Mouse (Mus musculus) common myeloid progenitor, adult 5-6 weeks (primary cell): ENCODE results near the gene Crcp. TPM values are rescaled to one million over a fixed set of nuclear protein-coding genes. Genes with fewer than 3 reads are reported as not detected.

Source experiments
- ATAC-seq: replicated peaks from 2 replicates; pipeline ENCODE4 v1.8.0; 2016; ENCODE audit warnings: low read depth, mild to moderate bottlenecking, moderate TSS enrichment, inconsistent platforms; ENCODE audit not compliant: poor library complexity, severe bottlenecking
- total RNA-seq: library from RNA; stranded (forward); fragments of 200-1000, 187-1606 nt; gene quantifications from 2 replicates; pipeline ENCODE4 v1.2.3, GENCODE M21; 2017

Gene Crcp
- total RNA-seq, 1 experiment from 2014 or later = 40.0 TPM

- ATAC-seq = no peak
These were observed 23.4 kb downstream of the Crcp start for GRCm38 (mm10) chr5:130052510-130052909.

DNA sequence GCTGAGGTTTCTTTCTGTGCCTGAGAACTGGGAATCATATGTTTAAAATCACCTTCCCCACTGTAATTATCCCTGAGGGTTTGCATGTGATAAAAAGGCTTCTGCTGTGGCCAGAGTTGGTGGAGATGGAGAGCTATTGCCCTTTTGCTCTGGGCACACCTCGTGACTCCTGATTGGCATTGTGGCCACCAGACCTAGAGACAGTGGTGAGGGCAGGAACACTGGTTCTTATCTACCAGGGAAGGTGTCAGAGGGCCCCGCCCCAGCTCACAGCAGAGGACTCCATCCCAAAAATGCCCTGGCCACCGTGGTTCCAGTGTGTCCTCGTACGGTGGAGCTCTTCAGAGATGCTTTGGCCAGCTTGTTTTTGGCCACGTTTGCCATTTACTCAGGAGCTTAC, 23.9 kb downstream of the Crcp start:
- ATAC-seq = no peak

DNA sequence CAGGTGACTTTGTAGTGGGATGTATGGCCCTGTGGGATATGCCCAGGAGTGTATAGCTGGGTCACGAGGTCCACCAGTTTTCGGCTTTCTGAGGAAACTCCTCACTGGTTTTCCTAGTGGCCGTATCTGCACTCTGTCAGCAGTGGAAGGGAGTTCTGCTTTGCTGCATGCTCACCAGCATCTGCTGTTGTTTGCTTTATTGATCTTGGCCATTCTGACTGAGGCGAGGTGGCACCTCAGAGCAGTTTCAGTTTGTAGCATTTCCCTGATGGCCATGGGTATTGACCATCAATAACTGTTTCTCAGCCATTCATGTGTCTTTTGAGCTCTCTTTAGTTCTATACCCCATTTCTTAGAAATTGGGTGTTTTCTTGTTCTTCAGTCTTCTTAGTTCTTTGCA, 26.6 kb downstream of the Crcp start:
- ATAC-seq = no peak

GRCm38 (mm10) chr5:130056303-130056702, 27.2 kb downstream of the Crcp start:
- no peak for ATAC-seq

DNA sequence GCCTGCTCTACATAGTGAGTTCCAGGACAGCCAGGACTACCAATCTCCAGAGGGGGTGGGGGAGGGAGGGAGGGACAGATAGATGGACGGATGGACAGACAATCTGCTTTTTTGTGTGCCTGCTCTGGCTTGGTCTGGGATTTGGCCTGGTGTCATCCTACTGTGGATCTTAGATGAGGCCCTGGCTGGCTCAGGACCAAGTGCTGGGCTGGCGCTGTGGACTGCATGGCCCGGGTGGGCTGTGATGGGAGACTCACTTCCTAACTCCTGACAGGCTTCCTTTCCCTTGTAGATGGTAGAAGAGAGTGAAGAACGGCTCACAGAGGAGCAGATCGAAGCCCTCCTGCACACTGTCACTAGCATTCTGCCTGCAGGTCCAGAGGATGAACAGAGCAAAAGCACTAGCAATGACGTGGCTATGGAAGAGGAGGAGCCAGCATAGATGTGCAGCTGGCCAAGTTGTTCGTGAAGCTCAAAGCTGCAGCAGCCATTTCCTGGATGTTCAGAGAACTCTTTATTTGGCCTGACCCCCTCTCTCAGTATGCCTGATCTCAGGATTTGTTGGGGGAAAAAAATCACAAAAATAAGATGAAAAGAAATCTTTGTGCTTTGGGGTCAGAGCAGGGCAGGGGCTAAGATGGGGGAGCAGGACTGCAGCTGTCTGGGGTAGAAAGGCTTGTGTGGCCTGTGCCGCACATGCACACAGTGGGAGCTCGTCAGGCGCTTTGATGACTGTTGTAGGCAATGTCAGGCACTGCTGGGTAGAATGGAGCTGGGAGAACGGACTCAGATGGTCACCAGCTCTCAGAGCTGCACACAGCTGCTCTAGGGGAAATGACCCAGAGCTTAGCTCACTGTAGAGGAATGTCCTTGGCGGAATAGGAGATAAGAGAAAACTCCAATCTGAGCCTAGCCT, 30.6 kb downstream of the Crcp start:
- no peak for ATAC-seq

GRCm38 (mm10) chr5:130060329-130060665, 31.2 kb downstream of the Crcp start:
- ATAC-seq = no peak

GRCm38 (mm10) chr5:130062096-130062495, 33.0 kb downstream of the Crcp start:
- ATAC-seq = peak; percentile 47; the same call in 1 of the 2 replicates

- ATAC-seq = no peak
These were observed 34.7 kb downstream of the Crcp start for GRCm38 (mm10) chr5:130063760-130064159.

DNA sequence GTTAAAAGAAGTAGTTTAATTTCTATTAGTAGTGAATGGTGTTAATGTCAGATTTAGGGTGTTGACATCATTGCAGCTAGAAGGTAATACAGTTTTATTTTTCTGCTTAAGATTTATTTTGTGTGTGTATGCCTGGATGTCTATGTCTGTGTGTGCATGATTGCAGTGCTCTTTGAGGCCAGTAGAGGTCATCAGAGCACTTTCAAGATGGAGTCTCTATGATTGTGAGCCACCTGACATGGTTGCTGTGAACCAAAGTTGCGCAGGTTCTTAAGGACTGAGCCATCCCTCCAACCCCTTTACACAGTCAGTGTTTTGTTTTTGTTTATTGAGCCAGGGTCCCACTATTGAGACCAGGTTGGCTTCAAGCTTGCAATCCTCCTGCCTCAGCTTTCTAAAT, 36.5 kb downstream of the Crcp start:
- peak; percentile 64; the same call in 1 of the 2 replicates for ATAC-seq

DNA sequence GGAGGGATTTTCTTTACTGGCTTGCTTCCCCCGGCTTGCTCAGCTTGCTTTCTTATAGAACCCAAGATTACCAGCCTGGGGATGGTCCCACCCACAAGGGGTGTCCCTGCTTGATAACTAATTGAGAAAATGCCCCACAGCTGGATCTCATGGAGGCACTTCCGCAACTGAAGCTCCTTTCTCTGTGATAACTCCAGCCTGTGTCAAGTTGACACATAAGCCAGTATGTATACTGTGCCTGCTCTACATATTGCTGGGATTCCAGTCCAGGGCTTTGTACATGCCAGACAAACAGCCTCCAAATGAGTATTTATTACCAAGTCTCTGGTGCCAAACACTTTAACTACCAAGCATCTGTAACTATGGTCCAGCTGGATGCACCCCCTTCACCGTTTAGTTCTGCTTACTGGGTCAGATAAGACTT, 38.8 kb downstream of the Crcp start:
- no peak; the same call in 1 of the 2 replicates for ATAC-seq

DNA sequence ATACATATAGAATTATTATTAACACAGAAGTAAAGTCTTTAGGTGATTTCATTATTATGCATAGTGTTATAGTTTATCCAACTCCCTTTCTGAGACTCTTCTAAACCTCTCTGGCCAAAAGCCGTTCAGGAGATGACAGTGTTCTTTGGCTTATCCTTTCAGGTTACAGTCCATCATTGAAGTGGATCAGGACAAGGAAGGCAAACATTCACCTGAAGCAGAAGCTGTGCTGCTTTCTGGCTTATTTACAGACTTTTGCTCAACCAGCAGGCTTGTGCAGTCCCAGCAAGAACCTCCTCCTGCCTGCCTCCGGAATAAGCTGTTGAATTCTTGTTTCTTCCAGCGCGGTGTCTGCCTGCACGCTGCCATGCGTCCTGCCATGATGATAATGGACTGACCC, 43.9 kb downstream of the Crcp start, which contains the start of gene Tpst1:
Tpst1 (plus strand) TSS at position 301 of the 400 bp plus-strand sequence.
- ATAC-seq = no peak

- ATAC-seq = no peak
These were observed 45.4 kb downstream of the Crcp start for GRCm38 (mm10) chr5:130074491-130074890.

DNA sequence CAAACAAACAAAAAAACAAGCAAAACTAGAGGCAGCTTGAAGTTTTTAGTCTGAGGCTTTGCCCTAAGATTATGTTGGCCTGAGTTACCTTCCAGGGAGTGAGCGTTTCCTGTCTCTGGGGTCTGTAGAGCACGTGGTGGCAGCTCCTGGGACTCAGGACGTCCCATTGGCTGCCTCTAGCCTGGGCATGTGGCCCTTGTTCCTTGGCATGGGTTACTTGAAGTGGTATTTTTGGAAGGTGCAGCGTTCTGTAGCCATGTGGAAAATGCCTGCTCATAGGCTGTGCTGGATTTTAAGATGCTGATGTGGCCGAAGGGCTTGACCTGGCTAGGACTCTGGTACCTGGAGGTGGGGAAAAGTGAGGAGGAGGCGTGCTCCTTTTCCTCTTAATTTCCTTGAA, 47.3 kb downstream of the Crcp start:
- ATAC-seq = no peak

GRCm38 (mm10) chr5:130078096-130078833, 49.2 kb downstream of the Crcp start:
- peak; percentile 34; the same call in 1 of the 2 replicates for ATAC-seq

DNA sequence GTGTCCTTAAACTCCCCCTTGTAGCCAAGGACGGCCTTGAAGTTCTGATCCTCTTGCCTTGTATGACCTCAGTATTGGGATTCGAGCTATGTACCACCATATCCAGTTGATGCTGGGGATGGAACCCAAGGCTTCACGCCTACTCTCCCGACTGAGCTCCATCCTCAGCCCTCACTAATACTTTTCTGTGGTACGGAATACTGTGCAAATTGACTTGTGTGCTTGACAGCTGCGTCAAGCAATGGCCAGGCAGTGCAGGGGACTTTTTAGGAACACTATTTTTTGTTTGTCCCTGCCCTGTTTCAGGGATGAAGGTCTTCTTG, 49.7 kb downstream of the Crcp start:
- ATAC-seq = no peak

GRCm38 (mm10) chr5:130079202-130080050, 50.3 kb downstream of the Crcp start:
- peak; percentile 82 for ATAC-seq

GRCm38 (mm10) chr5:130080051-130080681, 51.1 kb downstream of the Crcp start:
- no peak for ATAC-seq

DNA sequence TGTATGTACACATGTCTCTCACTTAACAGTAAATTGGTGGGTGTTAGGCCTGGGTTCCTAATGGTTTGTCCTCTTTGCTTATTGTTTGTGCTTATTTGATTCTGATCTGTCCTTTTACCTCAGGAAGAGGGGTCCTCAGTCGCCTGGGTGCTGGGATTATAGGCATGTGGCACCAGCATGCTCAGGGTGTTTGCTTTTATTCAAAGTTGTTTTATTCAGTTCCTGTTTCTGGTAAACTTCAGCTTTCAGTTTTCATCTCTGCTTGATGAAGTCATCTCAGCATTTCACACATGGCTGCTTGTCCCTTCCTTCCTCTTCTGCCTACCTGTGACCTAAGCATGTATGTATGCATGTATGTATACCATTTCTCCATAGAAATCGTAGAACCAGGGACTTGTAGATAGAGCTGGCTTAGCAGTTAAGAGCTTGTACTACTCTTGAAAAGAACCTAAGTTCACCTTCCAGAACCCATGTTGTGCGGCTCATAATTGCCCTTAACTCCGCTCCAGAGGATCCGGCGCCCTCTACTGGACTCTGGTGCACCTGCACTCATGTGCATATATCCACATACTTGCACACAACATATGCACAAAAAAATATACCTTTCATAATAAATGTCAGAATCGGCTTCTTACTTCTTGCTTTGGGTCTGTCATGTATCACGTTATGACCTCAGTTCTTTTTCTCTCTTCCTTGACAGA, 52.2 kb downstream of the Crcp start:
- peak; percentile 39 for ATAC-seq

DNA sequence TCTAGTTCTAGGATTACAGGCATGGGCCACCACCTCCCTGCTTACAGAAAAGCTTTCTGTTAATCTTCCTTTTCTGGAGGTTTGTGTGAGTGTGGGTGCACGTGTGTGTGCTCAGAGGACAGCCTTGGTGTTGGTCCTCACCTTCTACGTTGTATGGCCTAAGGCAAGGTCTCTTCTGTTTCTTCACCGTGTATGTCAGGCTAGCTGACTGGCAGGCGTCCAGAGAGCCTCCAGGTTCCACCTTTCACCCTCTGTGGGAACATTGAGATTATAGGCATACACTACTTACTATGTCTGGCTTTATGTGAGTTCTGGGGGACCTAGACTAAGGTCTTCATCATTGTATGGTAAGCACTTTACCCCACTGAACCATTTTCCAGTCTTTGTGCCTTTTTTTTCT, 53.3 kb downstream of the Crcp start:
- ATAC-seq = no peak
